Mouse (Mus musculus): ENCODE results near the gene Kif19a.

Gene Kif19a

GRCm38 (mm10) chr11:114785892-114786291, 20.7 kb downstream of the Kif19a start:
- no peak for DNase-seq (ENCODE audit: low spot score)

DNA sequence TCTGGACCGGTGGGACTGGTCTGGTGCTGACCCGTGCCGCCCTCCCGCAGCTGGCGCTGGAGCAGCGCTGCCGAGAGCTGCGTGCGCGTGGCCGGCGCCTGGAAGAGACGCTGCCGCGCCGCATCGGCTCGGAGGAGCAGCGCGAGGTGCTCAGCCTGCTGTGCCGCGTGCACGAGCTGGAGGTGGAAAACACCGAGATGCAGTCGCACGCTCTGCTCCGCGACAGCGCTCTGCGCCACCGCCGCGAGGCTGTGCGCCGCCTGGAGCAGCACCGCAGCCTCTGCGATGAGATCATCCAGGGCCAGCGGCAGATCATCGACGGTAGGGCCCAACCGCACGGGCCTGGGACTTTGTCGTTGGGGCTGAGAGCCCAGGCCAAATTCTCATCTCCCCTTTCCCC, 21.1 kb downstream of the Kif19a start:
- no peak for DNase-seq (ENCODE audit: low spot score)

GRCm38 (mm10) chr11:114787611-114788010, 22.4 kb downstream of the Kif19a start:
- DNase-seq (ENCODE audit: low spot score) = no peak

- DNase-seq (ENCODE audit: low spot score) = no peak
These were observed 24.0 kb downstream of the Kif19a start for GRCm38 (mm10) chr11:114789061-114789714.

GRCm38 (mm10) chr11:114789716-114790115, 24.5 kb downstream of the Kif19a start:
- no peak for DNase-seq (ENCODE audit: low spot score)

DNA sequence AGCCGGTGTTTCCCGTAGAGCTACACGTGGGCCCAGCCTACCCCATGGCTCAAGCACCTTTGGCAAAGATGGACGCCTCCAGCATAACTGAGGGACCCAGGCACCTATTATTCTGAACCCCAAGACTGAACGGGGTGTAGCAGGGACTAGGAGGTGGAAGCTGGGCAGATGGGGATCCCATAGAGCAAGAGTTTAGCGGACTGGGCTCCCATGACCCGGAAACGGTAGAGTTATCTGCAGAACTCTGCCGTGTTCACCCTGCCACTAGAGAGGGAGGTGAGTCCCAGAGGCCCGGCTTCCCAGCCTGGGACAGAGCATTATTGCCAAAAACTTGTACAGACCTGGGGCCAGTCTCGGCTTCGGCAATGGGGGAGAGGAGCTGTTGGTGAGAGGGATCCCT, 25.0 kb downstream of the Kif19a start:
- no peak for DNase-seq (ENCODE audit: low spot score)

- DNase-seq (ENCODE audit: low spot score) = no peak
These were observed 25.7 kb downstream of the Kif19a start for GRCm38 (mm10) chr11:114790841-114791240.

GRCm38 (mm10) chr11:114791351-114791889, 26.2 kb downstream of the Kif19a start:
- DNase-seq (ENCODE audit: low spot score) = no peak

GRCm38 (mm10) chr11:114791891-114792411, 26.8 kb downstream of the Kif19a start:
- no peak for DNase-seq (ENCODE audit: low spot score)

DNA sequence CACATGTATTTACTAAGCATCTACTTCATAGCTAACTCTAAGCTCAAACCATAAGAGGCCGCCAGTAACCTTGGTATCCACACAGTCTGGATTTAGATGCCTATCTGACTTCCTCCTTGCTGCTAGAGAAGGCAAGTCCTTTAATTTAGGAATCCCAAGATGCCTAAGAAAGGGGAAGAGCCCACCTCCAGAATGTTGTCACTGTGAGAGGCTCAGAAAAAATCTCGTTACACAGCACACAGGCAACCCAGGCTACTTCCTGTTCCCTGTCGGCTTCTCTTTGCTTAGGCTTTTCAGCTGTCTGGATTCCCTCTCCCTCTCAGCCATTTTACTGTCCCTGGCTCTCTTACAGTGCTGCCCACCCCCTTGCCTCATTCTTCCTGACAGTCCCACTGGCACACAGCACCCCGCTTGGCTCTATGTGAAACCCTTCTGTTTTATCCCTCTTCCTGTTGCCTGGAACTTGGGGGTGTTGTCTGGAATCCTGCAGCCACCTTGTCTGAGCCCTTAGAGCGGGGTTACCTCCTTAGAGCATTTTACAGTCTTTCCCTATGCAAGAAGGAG, 27.8 kb downstream of the Kif19a start:
- DNase-seq (ENCODE audit: low spot score) = no peak

DNA sequence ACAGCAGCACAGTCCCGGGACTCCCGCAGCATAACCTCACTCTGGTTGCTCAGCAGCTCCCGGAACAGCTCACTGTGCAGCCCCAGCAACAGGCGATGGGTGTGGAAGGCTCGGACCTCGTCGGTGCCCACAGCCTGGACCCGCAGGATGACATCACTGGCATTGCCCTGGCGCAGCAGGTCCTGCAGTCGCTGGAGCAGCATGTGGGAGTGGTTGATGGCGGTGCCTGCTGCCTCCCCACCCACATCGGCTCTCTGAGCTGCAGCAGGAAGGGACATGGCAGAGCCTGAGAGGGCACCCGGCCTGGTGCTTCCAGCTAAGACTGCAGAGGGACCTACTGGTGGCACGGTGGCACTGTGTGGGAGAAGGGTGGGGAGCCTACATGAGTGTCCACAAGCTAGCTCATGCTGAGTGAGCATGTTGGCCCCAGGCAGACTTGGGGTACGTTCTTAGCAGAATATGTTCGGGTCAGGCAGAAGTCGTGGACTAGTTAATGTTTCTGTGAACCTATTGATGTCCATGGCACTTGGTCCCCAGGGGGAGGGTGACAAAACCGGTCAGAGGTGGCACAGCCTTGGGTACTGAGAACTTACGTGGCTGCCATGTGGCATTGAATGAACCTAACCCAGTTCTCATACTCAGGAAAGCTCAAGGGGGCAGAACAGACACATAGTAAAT, 28.8 kb downstream of the Kif19a start:
- DNase-seq (ENCODE audit: low spot score) = no peak

DNA sequence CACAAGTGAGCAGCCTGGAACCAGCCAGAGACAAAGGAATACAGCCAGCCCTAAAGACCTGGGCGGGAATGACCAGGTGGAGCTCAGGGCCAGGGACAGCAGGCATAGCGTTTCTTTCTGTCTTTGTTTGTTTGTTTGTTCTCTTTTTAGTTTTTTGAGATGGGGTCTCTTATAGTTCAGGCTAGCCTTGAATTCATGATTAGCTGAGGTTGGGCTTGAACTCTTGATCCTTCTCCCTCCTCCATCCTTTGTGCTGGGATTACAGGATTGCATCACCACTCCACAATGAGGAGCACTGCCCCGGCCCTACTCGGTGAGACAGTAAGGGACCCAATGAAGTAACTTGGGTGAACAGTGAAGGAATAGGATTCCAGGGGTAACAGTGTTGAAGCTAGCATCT, 29.5 kb downstream of the Kif19a start:
- DNase-seq (ENCODE audit: low spot score) = no peak

DNA sequence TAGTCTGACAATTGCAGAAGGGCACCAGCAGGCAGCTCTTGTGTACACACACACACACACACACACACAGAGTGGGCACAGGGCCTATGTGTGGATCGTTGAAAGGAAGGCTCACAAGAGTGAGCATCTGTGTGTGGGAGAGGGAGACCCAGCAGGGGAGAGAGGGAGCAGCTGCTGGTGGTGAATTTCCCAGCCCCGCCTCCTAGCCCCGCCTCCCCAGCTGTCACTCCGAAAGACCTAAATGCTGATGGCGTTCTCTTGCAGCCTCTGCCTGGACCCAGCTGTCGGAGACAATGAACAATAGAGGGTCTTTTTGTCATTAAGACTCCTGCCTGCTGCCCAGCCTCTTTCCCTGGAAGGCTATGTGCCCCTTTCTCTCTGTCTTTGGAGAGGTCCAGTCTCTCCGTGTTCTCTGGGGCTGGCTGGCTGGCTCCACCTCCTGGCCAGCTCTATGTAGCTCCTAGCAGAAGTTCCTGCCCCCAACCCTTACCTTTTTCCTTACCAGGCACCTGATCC, 30.1 kb downstream of the Kif19a start:
- DNase-seq (ENCODE audit: low spot score) = peak; percentile 95

GRCm38 (mm10) chr11:114795848-114796322, 30.7 kb downstream of the Kif19a start, which contains the start of gene Btbd17:
Gene Btbd17 (minus strand): TSS chr11:114795945.
- DNase-seq (ENCODE audit: low spot score) = no peak

GRCm38 (mm10) chr11:114797176-114797575, 32.0 kb downstream of the Kif19a start:
- DNase-seq (ENCODE audit: low spot score) = no peak

DNA sequence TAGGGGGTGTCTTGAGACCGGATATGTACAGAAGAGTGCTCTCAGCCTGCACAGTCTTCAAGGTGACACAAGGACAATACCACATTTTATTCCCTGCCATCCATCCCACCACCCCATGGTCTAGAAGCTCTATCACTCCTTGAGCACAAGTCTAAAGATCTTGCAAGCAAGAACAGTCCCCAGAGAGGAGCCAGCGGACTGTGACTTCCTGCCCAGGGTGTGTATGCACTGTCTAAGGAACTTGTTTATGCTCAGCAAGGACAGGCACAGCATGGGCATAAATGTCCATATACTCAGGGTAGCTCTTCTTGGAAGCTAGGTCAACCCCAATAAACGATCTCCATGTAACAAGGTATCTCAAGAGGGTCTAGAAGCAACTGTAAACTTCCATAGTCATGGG, 32.8 kb downstream of the Kif19a start:
- DNase-seq (ENCODE audit: low spot score) = no peak

- no peak for DNase-seq (ENCODE audit: low spot score)
These were observed 33.4 kb downstream of the Kif19a start, which contains the start of gene Gpr142 for GRCm38 (mm10) chr11:114798624-114799023. Gene Gpr142 (plus strand): TSS chr11:114798924.

GRCm38 (mm10) chr11:114801906-114802305, 36.7 kb downstream of the Kif19a start:
- no peak for DNase-seq (ENCODE audit: low spot score)

- no peak for DNase-seq (ENCODE audit: low spot score)
These were observed 37.5 kb downstream of the Kif19a start for GRCm38 (mm10) chr11:114802540-114803267.

- DNase-seq (ENCODE audit: low spot score) = no peak
These were observed 38.8 kb downstream of the Kif19a start for GRCm38 (mm10) chr11:114803990-114804389.

GRCm38 (mm10) chr11:114807025-114807424, 41.8 kb downstream of the Kif19a start:
- DNase-seq (ENCODE audit: low spot score) = no peak
